Mouse (Mus musculus) megakaryocyte, embryonic 14.5 days (primary cell): ENCODE results near the gene Bmp7.

Experiments
- FLI1 ChIP-seq: IDR thresholded peaks from 2 replicates; pipeline ENCODE4 v1.6.1; 2012; ENCODE audit warnings: low read length, inconsistent platforms, mixed read lengths
- GATA1 ChIP-seq: IDR thresholded peaks from 3 replicates; pipeline ENCODE4 v1.6.1; 2012; ENCODE audit warnings: mixed read lengths, low read length, inconsistent platforms, borderline replicate concordance

- TF ChIP-seq GATA1: no peak
- TF ChIP-seq FLI1: no peak
Measured at GRCm38 (mm10) chr2:172904614-172905013, 35.5 kb downstream of the Bmp7 start.
